Mouse (Mus musculus) myocyte (in vitro differentiated cells): Measurements from ENCODE around the gene Efcab9.

Source experiments
- CEBPB ChIP-seq: IDR thresholded peaks from 2 replicates; pipeline ENCODE4 v1.6.1; 2011; ENCODE audit warnings: mild to moderate bottlenecking, moderate library complexity; ENCODE audit not compliant: poor library complexity, insufficient read depth, severe bottlenecking
- E2F4 ChIP-seq: IDR thresholded peaks from one replicate; pipeline ENCODE4 v1.6.1; 2011; ENCODE audit warnings: mild to moderate bottlenecking, control low read depth, moderate library complexity; ENCODE audit not compliant: insufficient read depth
- MAX ChIP-seq: IDR thresholded peaks from one replicate; pipeline ENCODE4 v1.6.1; 2011; ENCODE audit warnings: low read depth, mild to moderate bottlenecking, control low read depth
- MYOD1 ChIP-seq, 3 experiments: IDR thresholded peaks; one replicate each; pipeline ENCODE4 v1.6.1; 2011; ENCODE audit warnings: control low read depth in 2 of 3, low read depth in 2 of 3, mild to moderate bottlenecking in 2 of 3, moderate library complexity in 1 of 3; ENCODE audit not compliant: insufficient read length in 2 of 3, control insufficient read depth in 1 of 3
- POLR2A ChIP-seq: IDR thresholded peaks from one replicate; pipeline ENCODE4 v1.6.1; 2011; ENCODE audit warnings: low read depth, mild to moderate bottlenecking, control low read depth, moderate library complexity; ENCODE audit not compliant: insufficient read length
- SRF ChIP-seq: IDR thresholded peaks from one replicate; pipeline ENCODE4 v1.6.1; 2011; ENCODE audit warnings: low read depth; ENCODE audit not compliant: control insufficient read depth, insufficient read length
- USF1 ChIP-seq: IDR thresholded peaks from one replicate; pipeline ENCODE4 v1.6.1; 2011; ENCODE audit warnings: low read depth, mild to moderate bottlenecking, control low read depth, moderate library complexity

DNA sequence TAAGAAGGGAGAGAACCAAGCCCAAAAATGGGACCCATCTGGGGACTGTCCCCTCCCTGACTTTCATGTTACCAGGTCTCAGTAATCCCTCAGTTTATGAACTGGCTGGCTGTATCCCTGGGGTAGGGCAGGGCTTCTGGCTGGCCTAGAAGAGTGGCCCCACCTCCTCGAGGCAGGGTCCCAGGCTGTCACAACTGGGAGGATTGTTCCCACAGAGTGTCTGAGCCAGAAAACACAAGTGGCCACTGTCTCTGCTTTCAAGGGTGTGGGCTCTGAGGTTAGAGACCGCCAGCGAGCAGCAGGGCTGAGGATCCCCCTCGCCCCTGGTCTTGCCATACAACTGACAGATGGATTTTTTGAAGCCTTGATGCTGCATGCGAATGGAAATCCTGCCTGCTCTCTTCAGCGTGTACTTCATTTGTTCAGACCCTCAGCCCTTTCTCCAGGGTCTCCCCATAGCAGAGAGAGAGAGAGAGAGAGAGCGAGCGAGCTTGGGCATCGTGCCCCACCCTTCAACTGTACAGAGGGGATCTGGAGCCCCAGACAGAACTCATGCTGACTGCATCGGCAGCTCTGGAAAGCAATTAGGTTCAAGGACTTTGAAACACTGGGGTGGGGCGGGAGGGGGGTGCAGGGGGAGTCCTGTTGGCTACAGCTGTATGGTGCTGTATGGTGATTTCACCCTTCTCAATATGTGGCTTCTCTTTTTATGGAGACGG lies 19.9 kb upstream of the Efcab9 start:
- TF ChIP-seq POLR2A (no peak), CEBPB (no peak), E2F4 (no peak), USF1 (no peak), MAX (no peak), MYOD1 (IDR thresholded peaks at IDR 0.05; ENCODE audit: control insufficient read depth in 1 of 3, insufficient read length in 2 of 3, low read depth in 2 of 3) (peak in 2 of 3 experiments; percentile 11 to 61), SRF (no peak)
